Mouse (Mus musculus) stomach, postnatal 0 days (tissue): ENCODE measurements at regions not wholly inside any gene's neighbourhood (a gene's known extent, or its start where the extent isn't known, plus 50 kb on each side); places are given as distances from the start of the nearest gene placed in this dataset.

ENCODE experiments used
- ATAC-seq: fragments of 200-750 bp; cut with Nextera tagmentation; 2 replicates; pipeline ENCODE4 v1.8.0; 2017; ENCODE audit not compliant: low FRiP score, low TSS enrichment
- DNase-seq: peaks from one replicate; pipeline ENCODE4 v3.0.0-alpha.2; 2016; ENCODE audit warnings: low spot score
- H3K27ac ChIP-seq: fragments of 300-500 bp; sonication (generic); replicated peaks from 2 replicates; pipeline ENCODE4 v1.5.1; 2014; ENCODE audit warnings: mild to moderate bottlenecking, control low read depth
- H3K27me3 ChIP-seq: fragments of 300-500 bp; sonication (generic); 2 replicates; pipeline ENCODE4 v1.6.1; 2014; ENCODE audit warnings: low read length; ENCODE audit not compliant: control insufficient read depth, insufficient read depth
- H3K36me3 ChIP-seq: fragments of 300-500 bp; sonication (generic); 2 replicates; pipeline ENCODE4 v1.6.1; 2014; ENCODE audit warnings: low read length, mixed read lengths; ENCODE audit not compliant: control insufficient read depth, insufficient read depth
- H3K4me1 ChIP-seq: fragments of 300-500 bp; sonication (generic); replicated peaks from 2 replicates; pipeline ENCODE4 v1.6.1; 2014; ENCODE audit warnings: antibody characterized with exemption; ENCODE audit not compliant: control insufficient read depth, insufficient read depth
- H3K4me2 ChIP-seq: fragments of 300-500 bp; sonication (generic); replicated peaks from 2 replicates; pipeline ENCODE4 v1.6.1; 2014; ENCODE audit warnings: low read depth, mild to moderate bottlenecking, control low read depth, moderate library complexity
- H3K4me3 ChIP-seq: fragments of 300-500 bp; sonication (generic); 2 replicates; pipeline ENCODE4 v1.5.1; 2014; ENCODE audit warnings: low read depth, low read length, control low read depth
- H3K9ac ChIP-seq: fragments of 300-500 bp; sonication (generic); 2 replicates; pipeline ENCODE4 v1.6.1; 2014; ENCODE audit warnings: mild to moderate bottlenecking, low read length, control low read depth, mixed read lengths
- H3K9me3 ChIP-seq: fragments of 300-500 bp; sonication (generic); 2 replicates; pipeline ENCODE4 v1.6.1; 2016; ENCODE audit warnings: low read length; ENCODE audit not compliant: control insufficient read depth
- CTCF ChIP-seq: IDR thresholded peaks from 2 replicates; pipeline ENCODE4 v1.5.1; 2016; ENCODE audit warnings: antibody characterized with exemption, low read depth, mild to moderate bottlenecking, moderate library complexity
- EP300 ChIP-seq: optimal IDR thresholded peaks from 2 replicates; pipeline ENCODE3; 2016; ENCODE audit warnings: antibody characterized with exemption
- WGBS: fragments of 180-500 bp; shearing (Covaris S2); extraction: QIAGEN DNeasy Blood & Tissue Kit; methylation state at CpG from one replicate; pipeline ENCODE4 v1.1.7; 2014; 5-methylcytosine and 5-hydroxymethylcytosine counted together

- Histone ChIP-seq H3K27ac (no peak overlapping the region), H3K4me3 (no peak overlapping the region), H3K9me3 (no peaks in the 10 kb centered on the region), H3K4me2 (no peak overlapping the region), H3K27me3 (no peaks in the 10 kb centered on the region), H3K36me3 (no peaks in the 10 kb centered on the region), H3K9ac (no peak overlapping the region), H3K4me1 (no peaks in the 10 kb centered on the region)
- ATAC-seq = no peak
- no peak for TF ChIP-seq CTCF
- no peak for TF ChIP-seq EP300
- no peak for DNase-seq
- WGBS = 71% methylated on average over 5 of the region's 5 CpGs
Observed at GRCm38 (mm10) chr13:35537936-35538335, 121.7 kb upstream of the Cdyl start.

- no peak overlapping the region for H3K27ac ChIP-seq
- DNase-seq (no peak), ATAC-seq (no peak)
- H3K4me1 ChIP-seq = no peaks in the 10 kb centered on the region
- H3K4me3 ChIP-seq = no peak overlapping the region
- H3K9me3 ChIP-seq = no peaks in the 10 kb centered on the region
- no peaks in the 10 kb centered on the region for H3K36me3 ChIP-seq
- TF ChIP-seq CTCF = no peak
- TF ChIP-seq EP300 = no peak
- WGBS = 87% methylated on average over 2 of the region's 2 CpGs
- H3K9ac ChIP-seq = no peak overlapping the region
- no peak overlapping the region for H3K4me2 ChIP-seq
- H3K27me3 ChIP-seq = no peaks in the 10 kb centered on the region
Observed at GRCm38 (mm10) chr13:35540433-35540832, 119.2 kb upstream of the Cdyl start.

GRCm38 (mm10) chr13:35541053-35541452 is 118.6 kb upstream of the Cdyl start:
- WGBS = 60% methylated on average over 6 of the region's 6 CpGs
- no peaks in the 10 kb centered on the region for H3K9me3 ChIP-seq
- H3K4me1 ChIP-seq = no peaks in the 10 kb centered on the region
- no peak overlapping the region for H3K9ac ChIP-seq
- H3K27me3 ChIP-seq = no peaks in the 10 kb centered on the region
- TF ChIP-seq CTCF (no peak), EP300 (no peak)
- ATAC-seq (no peak), DNase-seq (no peak)
- no peaks in the 10 kb centered on the region for H3K36me3 ChIP-seq
- H3K4me2 ChIP-seq = no peak overlapping the region
- H3K4me3 ChIP-seq = no peak overlapping the region
- H3K27ac ChIP-seq = no peak overlapping the region

DNA sequence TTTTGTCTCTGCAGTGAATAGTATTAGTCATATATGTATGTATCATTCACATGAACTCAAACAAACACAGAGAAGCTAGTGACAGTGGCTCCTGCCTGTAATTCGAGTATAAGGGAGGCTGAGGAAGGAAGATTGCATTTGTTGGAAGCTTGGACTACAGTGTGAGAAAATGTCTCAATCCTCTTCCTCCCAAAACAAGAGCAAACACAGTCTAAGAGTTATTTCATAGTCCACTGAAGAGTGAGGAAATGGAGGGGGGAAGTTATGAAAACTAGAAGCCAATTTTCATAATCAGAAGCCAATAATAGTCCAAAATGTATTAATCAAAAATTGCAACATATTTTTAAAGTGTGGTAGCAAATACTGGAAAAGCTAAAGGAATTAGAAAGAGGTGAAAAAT is 95.6 kb upstream of the Cdyl start:
- no peaks in the 10 kb centered on the region for H3K27me3 ChIP-seq
- no peak overlapping the region for H3K27ac ChIP-seq
- no peak overlapping the region for H3K4me3 ChIP-seq
- DNase-seq = no peak
- no peak for ATAC-seq
- no peak overlapping the region for H3K4me2 ChIP-seq
- no peaks in the 10 kb centered on the region for H3K9me3 ChIP-seq
- H3K4me1 ChIP-seq = no peaks in the 10 kb centered on the region
- TF ChIP-seq EP300 (no peak), CTCF (no peak)
- no peaks in the 10 kb centered on the region for H3K36me3 ChIP-seq
- WGBS = 43% methylated on average over 1 of the region's 1 CpGs
- no peak overlapping the region for H3K9ac ChIP-seq

GRCm38 (mm10) chr13:35581616-35582015 is 78.0 kb upstream of the Cdyl start:
- Histone ChIP-seq H3K36me3 (no peaks in the 10 kb centered on the region), H3K9me3 (no peaks in the 10 kb centered on the region), H3K9ac (no peak overlapping the region), H3K4me1 (no peaks in the 10 kb centered on the region), H3K27me3 (no peaks in the 10 kb centered on the region), H3K27ac (no peak overlapping the region), H3K4me3 (no peak overlapping the region), H3K4me2 (no peak overlapping the region)
- peak; percentile 21 for DNase-seq
- no peak for TF ChIP-seq EP300
- TF ChIP-seq CTCF = no peak
- ATAC-seq = no peak
- 17% methylated on average over 3 of the region's 3 CpGs for WGBS

DNA sequence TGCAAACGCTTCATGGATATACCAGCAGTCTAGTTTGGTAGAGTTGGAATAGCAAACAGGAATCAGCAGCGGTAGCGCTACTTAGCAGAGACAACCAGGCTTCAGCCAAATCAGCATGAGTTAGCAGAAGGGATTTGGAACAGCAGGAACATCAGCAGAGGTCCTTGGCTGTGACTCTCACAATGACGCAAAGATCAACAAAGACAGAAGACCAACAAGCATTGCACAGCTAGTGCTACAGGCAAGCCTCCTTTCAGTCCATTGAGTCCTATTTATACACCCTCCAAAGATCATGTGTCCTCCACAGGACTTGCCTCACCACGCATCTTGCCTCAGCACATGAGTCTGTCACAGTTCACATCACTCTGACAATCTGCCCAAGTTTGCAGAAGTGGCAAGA is 61.6 kb upstream of the Cdyl start:
- Histone ChIP-seq H3K4me3 (no peak overlapping the region), H3K9me3 (no peaks in the 10 kb centered on the region), H3K36me3 (no peaks in the 10 kb centered on the region), H3K4me1 (no peaks in the 10 kb centered on the region), H3K4me2 (no peak overlapping the region), H3K27ac (no peak overlapping the region), H3K9ac (no peak overlapping the region), H3K27me3 (no peaks in the 10 kb centered on the region)
- 87% methylated on average over 5 of the region's 5 CpGs for WGBS
- DNase-seq (no peak), ATAC-seq (no peak)
- TF ChIP-seq EP300 (no peak), CTCF (no peak)
